Mouse (Mus musculus) retina, adult 2 months (tissue): ENCODE measurements at regions not wholly inside any gene's neighbourhood (a gene's known extent, or its start where the extent isn't known, plus 50 kb on each side); places are given as distances from the start of the nearest gene placed in this dataset.

Source experiments
- DNase-seq: peaks from one replicate; pipeline ENCODE4 v3.0.0-alpha.2; 2012; ENCODE audit warnings: low read depth, low spot score

DNA sequence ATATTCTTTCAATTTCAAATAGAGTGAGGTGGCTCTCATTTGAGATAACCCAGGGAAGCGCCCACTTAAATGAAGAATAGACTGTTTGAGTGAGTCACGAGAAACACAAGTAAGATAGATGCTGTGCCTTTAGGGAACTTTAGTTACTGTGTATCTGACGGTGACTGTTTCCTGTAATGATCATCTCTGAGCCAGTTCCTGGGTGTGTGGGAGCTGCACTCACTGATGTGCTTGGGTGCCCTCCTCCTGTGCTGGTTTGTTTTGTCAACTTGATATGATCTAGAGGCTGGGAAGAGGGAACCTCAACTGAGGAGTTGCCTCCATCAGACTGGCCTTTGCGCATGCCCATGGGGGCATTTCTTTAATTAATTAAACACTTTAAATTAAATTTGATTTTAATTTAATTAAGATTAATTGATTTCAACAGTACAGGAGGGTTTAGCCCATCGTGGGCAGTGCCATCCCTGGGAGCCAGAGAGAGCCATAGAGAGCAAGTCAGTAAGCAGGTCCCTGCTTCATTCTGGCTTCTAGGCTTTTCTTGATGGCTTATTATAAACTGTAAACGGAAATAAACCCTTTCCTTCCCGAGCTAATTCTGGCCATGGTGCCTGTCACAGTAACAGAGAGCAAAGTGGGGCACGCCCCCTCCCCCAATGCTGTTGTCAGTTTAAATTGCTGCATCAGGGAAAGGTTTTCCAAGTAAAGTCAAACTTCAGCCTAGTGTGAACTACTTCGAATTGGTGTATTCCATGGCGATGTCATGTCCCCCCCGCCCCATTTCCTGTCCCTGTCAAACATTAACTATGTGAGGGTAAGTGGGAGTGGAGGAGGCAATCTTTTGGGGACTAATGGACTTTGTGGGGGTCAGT is 202.9 kb upstream of the Id2 start:
- DNase-seq, result no peak

GRCm38 (mm10) chr12:25298766-25299165 is 201.8 kb upstream of the Id2 start:
- DNase-seq, result no peak

- DNase-seq, result no peak
Observed at GRCm38 (mm10) chr12:25297960-25298359, 201.0 kb upstream of the Id2 start.

DNA sequence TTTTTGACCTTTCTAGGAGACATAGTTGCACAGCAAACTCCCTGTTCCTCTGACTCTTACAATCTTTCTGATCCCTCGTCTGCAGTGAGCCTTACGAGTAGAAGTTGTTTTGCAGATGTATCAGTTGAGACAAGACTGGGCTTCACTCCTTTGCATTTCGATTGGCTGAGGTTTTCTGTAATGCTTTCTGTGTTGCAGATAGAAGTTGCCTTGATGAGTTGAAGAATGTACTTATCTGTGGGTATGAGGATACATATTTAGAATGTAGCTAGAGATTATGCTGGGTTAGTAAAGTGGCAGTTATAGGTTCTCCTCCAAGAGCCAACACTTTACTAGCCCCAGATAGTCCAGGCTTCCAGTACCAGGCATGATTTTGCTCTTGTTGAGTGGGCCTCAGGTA is 199.7 kb upstream of the Id2 start:
- no peak for DNase-seq

DNA sequence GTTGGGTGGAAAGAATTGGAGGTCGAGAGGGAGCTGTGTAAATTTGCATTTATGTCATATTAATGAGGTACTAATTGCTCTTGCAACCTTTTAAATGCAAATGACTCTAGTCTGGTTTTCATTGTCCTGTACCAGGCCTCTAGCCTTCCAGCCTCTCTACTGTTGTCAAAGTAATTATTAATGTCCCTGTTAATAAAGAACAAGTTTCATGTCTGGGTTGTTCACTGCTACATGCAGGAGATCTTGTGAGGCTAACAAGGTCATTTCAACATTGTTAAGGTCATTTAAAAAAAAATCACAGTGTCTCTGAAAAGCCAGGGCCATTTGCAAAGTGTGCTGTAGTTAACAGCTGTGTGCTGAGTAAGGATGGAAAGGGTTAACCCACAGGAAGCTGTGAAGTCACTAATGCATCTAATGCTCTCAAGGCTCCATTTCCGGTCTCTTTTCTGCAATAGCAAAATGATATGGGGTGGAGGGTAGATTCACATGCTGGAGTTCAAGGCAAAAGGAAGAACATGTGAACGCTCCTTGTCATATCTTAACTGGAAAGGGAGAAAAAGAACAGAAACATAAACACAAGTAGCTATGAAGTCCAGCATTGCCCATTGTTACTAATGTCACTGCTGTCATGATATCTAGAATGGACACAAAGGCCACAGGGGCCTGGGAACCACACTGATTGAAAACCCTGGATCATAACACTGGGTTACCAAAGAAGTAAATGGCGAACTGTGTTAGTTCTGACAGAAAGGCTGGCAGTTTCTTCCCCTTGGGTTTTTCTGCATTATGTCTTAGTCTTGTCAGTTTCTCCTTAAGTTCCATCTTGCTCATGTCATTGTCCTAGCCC is 197.5 kb upstream of the Id2 start:
- no peak for DNase-seq

DNA sequence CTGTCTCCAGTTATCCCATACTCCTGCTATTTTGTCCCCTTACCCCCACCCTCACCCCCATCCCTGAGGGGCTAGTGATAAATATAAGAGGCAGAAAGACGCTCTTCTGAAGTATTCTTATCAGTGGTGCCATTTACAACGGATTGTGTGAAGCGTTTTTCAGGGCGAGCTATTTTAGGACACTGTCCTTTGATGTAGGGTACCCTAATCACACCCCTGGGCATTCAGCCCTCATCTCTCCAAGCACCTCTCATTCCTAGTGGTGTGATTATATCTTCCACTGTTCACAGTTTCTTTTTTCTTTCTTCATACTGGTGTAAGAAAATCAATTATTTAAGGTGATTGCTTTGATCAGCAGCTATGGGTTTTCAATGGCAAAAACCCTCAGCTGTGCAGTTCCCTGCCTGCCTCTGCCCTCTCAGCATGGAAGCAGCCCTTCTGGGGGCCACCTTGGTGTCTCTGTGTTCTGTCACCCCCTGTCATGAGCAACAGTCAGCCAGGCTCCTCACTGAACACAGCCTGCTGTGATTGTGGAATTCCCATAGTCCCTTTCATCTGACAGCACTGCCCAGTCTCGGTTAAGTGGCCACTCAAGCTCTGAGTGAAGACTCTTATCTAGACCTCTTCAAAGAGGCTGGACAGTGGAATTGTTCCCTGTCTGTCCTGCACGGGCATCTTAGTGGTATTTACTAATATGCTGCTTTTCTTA is 196.7 kb upstream of the Id2 start:
- no peak for DNase-seq

DNA sequence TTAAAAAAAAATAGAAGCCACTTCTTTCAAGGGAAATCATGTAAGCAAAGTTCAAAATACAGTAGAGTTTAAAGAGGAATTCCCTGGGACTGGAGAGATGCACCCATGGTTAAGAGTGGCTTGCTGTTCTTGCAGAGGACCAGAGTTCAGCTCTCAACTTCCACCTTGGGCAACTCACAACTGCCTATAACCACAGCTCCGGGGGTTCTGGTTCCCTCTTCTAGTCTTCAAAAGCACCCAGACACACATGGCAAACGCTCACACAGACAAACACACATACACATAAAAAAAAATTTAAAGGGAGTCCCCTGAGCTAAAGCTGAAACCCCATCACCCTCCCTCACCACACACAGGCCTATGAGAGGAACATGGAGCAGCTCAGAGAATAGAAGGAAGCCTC is 192.4 kb upstream of the Id2 start:
- DNase-seq, result no peak

- DNase-seq, result no peak
Observed at GRCm38 (mm10) chr12:25283808-25284207, 186.9 kb upstream of the Id2 start.

GRCm38 (mm10) chr12:25281438-25281837 is 184.5 kb upstream of the Id2 start:
- no peak for DNase-seq

- DNase-seq, result no peak
Observed at GRCm38 (mm10) chr12:25273631-25274305, 176.8 kb upstream of the Id2 start.

DNA sequence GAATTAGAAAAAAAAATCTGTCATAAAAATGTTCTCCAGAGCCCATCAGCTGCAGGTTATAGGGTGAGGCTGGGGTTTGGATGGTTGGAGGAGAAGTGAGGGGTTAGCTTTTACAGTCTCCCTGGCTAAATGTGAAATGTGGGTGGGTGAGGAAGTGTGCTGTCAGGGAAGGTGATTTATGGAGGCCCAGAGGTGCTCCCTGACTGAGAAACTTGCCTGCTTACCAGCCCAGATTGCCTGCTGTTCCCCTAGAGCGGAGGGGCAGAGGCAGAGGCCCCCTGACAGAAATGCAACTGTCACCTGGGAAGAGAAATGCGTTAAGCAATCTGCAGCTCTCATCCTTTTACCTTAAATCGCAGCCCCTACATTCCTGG is 175.8 kb upstream of the Id2 start:
- no peak for DNase-seq

DNA sequence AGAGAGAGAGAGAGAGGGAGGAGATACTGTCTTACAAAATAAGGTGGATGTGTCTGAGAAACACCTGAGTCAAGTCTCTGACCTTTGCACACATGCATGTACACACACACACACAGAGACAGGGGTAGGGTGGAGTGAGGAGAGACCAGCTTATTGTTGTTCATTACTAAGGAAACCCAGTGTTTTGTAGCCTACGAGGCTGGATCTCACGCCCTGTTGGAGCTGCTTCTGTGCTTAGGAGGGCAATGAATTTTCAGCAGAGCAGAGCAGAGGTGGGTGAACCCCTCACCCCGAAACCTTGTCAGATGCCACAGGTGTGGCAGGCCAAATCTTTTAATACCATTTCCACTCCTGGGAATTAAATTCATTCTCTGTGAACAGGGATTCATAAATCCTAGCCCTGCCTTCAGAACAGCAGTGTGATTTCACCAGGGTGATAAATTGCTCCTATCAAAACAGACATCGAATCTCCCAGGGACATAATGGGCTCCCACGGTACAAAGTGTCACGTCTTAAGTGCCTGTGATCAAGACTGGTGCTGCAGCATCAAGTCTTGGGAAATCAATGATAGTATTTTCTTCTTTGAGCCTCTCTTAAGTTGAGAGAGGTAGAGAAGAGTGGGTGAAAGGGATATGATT is 175.3 kb upstream of the Id2 start:
- no peak for DNase-seq

DNA sequence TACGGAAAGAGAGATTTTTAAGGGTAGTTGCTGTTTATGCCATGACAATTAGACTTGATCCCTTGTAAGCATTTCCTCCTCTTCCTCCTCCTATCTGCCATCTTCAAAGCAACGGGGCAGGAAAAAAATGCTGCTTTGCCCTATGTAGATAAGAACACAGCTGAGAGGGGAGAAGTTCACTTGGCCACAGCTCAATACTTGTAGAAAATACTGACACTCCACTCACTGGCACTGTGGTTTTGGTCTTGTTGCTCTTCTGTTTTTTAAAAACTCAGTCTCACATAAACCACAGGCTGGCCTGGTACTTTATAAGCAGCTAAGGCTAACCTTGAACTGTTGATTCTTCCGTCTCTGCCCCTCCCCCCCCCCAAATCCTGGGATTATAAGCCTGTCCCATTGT is 172.9 kb upstream of the Id2 start:
- no peak for DNase-seq

GRCm38 (mm10) chr12:25268871-25269850 is 172.2 kb upstream of the Id2 start:
- DNase-seq, result no peak

DNA sequence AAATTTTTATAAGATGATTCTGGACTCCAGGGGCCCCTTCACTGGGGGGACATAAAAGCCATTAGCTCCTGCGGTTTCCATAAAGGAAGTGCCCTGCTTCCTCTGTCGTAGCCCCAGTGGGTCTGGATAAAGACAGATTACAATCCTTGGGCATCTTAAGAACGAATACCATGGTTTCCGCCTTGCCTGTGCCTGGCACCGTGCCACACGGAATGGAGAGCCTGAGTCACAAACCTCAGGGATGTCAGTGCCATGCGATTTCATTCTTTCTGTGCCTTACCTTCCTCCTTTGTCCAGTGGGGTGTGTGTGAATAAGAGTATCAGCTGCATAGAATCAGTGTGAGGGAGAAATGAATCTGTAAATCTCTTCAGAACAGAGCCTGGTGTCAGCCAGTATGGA is 171.4 kb upstream of the Id2 start:
- no peak for DNase-seq

DNA sequence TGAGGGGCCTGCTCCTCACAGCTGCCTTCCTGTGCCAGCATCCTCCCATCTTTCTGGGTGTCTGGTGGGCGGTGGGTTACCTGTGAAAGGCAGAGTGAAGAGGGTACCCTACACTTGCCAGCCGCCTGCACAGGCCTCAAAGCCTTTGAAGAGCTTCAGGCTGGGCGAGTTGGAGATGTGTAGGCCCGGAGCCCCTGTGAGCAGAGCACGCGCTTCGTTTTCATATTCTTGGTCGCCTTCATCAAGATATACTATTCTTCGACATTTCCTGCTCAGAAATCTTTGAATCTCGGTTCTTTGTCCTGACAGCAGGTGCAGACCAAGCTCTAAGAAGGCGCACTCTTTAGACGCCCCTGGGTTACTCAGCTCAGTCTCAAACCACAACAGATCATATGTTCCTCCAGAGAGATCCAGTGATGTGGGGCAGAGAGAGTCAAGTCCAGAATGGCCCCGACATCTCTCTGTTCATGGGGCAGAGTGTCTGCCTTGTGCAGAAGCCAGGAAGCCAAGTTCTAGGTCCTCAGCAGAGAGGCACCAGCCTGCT is 170.7 kb upstream of the Id2 start:
- no peak for DNase-seq

- no peak for DNase-seq
Observed at GRCm38 (mm10) chr12:25266701-25267571, 170.0 kb upstream of the Id2 start.
